Mouse (Mus musculus): ENCODE results near the gene Cadps.

DNA sequence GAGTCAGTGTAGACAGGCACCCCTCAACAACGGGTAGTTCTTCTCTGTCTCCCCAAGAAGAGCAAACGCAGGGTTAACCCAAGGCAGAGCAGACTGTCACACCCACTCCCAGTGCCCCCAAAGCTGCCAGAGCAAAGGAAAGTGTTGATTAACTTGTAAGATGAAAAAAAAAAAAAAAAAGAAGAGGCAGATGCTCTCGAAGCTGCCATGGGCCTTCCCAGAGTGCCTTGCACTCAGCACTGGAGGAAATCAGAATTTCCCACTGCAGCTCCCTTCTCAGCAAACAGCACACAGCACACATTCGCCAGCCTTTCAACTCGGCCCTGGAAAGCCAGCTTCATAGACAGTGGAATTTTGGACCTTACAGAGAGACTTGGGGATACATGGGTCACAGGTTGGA is 271.9 kb downstream of the Cadps start:
- TF ChIP-seq POLR2A (IDR thresholded peaks at IDR 0.05; ENCODE audit: insufficient read depth, low read depth, low read length): no peak
- TF ChIP-seq EP300 (IDR thresholded peaks at IDR 0.05; ENCODE audit: insufficient read depth, low read depth, low read length): no peak
- TF ChIP-seq CTCF (IDR thresholded peaks at IDR 0.05): no peak

All from heart, adult 2 months (tissue).